Mouse (Mus musculus): ENCODE measurements around the gene Tnnt3. TPM values are rescaled to one million over a fixed set of nuclear protein-coding genes. Genes with fewer than 3 reads are reported as not detected.
A peak's percentile ranks its signal among the peaks of the same experiment; 100 is the strongest.

Gene Tnnt3
- polyA plus RNA-seq, 1 experiment from 2014 or later = 1.6 TPM

- WGBS = 94% methylated on average over 8 of the region's 8 CpGs
- Histone ChIP-seq H3K27me3 (ENCODE audit: control insufficient read depth, insufficient read depth, low read depth, low read length) (no peaks in the 10 kb centered on the region), H3K9ac (ENCODE audit: low read depth, low read length) (no peak overlapping the region), H3K9me3 (replicated peaks; ENCODE audit: control insufficient read depth, low read length, poor library complexity, severe bottlenecking) (no peaks in the 10 kb centered on the region), H3K36me3 (ENCODE audit: control insufficient read depth, insufficient read depth, low read length) (no peaks in the 10 kb centered on the region), H3K4me1 (ENCODE audit: control insufficient read depth, insufficient read depth, low read length) (no peaks in the 10 kb centered on the region), H3K4me2 (ENCODE audit: low read length) (no peak overlapping the region), H3K4me3 (ENCODE audit: low read depth, low read length) (no peak overlapping the region), H3K27ac (ENCODE audit: low read length) (no peak overlapping the region)
- ATAC-seq = no peak
Measured at GRCm38 (mm10) chr7:142493535-142493934, 5.1 kb upstream of the Tnnt3 start.

DNA sequence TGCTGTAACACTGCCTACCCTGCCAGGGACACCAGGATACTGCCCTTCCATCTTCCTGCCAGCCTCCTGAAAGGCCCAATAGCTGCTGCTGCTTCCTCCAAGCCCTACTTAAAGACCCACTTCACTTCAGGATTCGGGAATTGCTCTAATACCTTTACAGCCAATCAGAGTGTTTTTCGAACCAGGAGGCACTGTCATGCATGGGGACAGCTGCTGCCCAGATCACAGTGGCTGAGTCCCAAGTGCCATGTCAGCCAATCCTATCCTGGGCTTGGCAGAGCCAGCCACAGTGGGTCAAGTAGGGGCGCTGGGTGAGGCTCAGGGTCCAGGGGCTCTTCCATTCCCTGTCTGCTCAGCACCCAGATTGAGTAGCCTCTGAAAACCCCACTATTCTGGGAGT, 2.5 kb upstream of the Tnnt3 start:
- Histone ChIP-seq H3K4me2 (ENCODE audit: low read length) (no peak overlapping the region), H3K9ac (ENCODE audit: low read depth, low read length) (no peak overlapping the region), H3K9me3 (replicated peaks; ENCODE audit: control insufficient read depth, low read length, poor library complexity, severe bottlenecking) (no peaks in the 10 kb centered on the region), H3K4me3 (ENCODE audit: low read depth, low read length) (no peak overlapping the region), H3K4me1 (ENCODE audit: control insufficient read depth, insufficient read depth, low read length) (no peaks in the 10 kb centered on the region), H3K27me3 (ENCODE audit: control insufficient read depth, insufficient read depth, low read depth, low read length) (no peaks in the 10 kb centered on the region), H3K27ac (ENCODE audit: low read length) (no peak overlapping the region), H3K36me3 (ENCODE audit: control insufficient read depth, insufficient read depth, low read length) (no peaks in the 10 kb centered on the region)
- ATAC-seq = no peak
- 79% methylated on average over 3 of the region's 3 CpGs for WGBS

GRCm38 (mm10) chr7:142496800-142497199, 1.8 kb upstream of the Tnnt3 start:
- no peaks in the 10 kb centered on the region for H3K36me3 ChIP-seq (ENCODE audit: control insufficient read depth, insufficient read depth, low read length)
- 83% methylated on average over 5 of the region's 5 CpGs for WGBS
- H3K4me2 ChIP-seq (ENCODE audit: low read length) = no peak overlapping the region
- H3K4me1 ChIP-seq (ENCODE audit: control insufficient read depth, insufficient read depth, low read length) = no peaks in the 10 kb centered on the region
- no peak for ATAC-seq
- no peak overlapping the region for H3K4me3 ChIP-seq (ENCODE audit: low read depth, low read length)
- H3K27me3 ChIP-seq (ENCODE audit: control insufficient read depth, insufficient read depth, low read depth, low read length) = no peaks in the 10 kb centered on the region
- no peak overlapping the region for H3K27ac ChIP-seq (ENCODE audit: low read length)
- no peaks in the 10 kb centered on the region for H3K9me3 ChIP-seq (replicated peaks; ENCODE audit: control insufficient read depth, low read length, poor library complexity, severe bottlenecking)
- no peak overlapping the region for H3K9ac ChIP-seq (ENCODE audit: low read depth, low read length)

DNA sequence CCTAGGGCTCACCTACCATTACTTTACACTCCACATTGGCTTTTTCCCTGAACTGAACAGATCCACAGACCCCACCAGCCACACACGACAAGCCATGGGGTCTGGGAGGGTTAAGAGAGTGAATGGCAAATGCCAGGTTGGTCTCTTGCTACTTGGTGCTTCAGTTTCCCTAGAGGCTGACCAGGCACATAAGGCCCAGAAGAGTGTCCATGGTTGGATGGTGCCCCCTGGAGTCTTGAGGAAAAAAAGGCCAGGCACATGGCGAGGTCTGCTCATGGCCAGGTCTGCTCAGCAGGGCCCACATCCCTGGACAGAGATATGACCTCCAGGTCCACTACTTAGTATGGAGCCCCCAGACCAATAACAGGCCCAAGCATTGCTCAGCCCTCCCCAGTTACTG, 861 bp upstream of the Tnnt3 start:
- 80% methylated on average over 2 of the region's 2 CpGs for WGBS
- ATAC-seq = no peak

GRCm38 (mm10) chr7:142499010-142499721, 530 bp downstream of the Tnnt3 start:
- Histone ChIP-seq H3K4me3 (ENCODE audit: low read depth, low read length) (no peak overlapping the region), H3K4me2 (ENCODE audit: low read length) (no peak overlapping the region), H3K27me3 (ENCODE audit: control insufficient read depth, insufficient read depth, low read depth, low read length) (no peaks in the 10 kb centered on the region), H3K9me3 (replicated peaks; ENCODE audit: control insufficient read depth, low read length, poor library complexity, severe bottlenecking) (no peaks in the 10 kb centered on the region), H3K4me1 (ENCODE audit: control insufficient read depth, insufficient read depth, low read length) (no peaks in the 10 kb centered on the region), H3K9ac (ENCODE audit: low read depth, low read length) (no peak overlapping the region), H3K27ac (ENCODE audit: low read length) (no peak overlapping the region), H3K36me3 (ENCODE audit: control insufficient read depth, insufficient read depth, low read length) (no peaks in the 10 kb centered on the region)
- no peak for ATAC-seq
- 79% methylated on average over 5 of the region's 5 CpGs for WGBS

More for the DNA sequence above, 861 bp upstream of the Tnnt3 start:
- H3K4me1 ChIP-seq (ENCODE audit: control insufficient read depth, insufficient read depth, low read length) = no peaks in the 10 kb centered on the region
- H3K9ac ChIP-seq (ENCODE audit: low read depth, low read length) = no peak overlapping the region
- H3K27me3 ChIP-seq (ENCODE audit: control insufficient read depth, insufficient read depth, low read depth, low read length) = no peaks in the 10 kb centered on the region
- H3K4me3 ChIP-seq (ENCODE audit: low read depth, low read length) = no peak overlapping the region
- no peak overlapping the region for H3K4me2 ChIP-seq (ENCODE audit: low read length)
- no peak overlapping the region for H3K27ac ChIP-seq (ENCODE audit: low read length)
- H3K36me3 ChIP-seq (ENCODE audit: control insufficient read depth, insufficient read depth, low read length) = no peaks in the 10 kb centered on the region
- H3K9me3 ChIP-seq (replicated peaks; ENCODE audit: control insufficient read depth, low read length, poor library complexity, severe bottlenecking) = no peaks in the 10 kb centered on the region

DNA sequence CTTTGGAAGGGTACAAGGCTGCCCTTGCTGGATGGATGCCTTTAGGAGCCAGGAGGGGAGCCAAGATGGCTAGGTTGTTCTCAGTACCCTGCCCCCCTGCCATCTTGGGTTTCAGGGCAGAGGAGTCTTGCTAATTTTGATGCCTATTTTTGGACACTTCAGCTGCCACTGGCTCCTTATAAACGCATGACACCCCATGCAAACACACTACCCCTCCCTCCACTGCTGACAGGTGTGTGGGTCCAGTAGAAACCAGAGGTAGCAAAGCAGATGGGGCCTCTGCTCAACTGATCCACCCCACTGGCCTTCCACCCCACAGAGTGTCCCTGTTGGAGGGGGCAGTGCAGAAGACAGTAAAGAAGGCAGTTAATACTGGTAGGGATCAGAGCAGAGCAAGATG, 1.4 kb downstream of the Tnnt3 start:
- Histone ChIP-seq H3K4me2 (ENCODE audit: low read length) (no peak overlapping the region), H3K4me3 (ENCODE audit: low read depth, low read length) (no peak overlapping the region), H3K4me1 (ENCODE audit: control insufficient read depth, insufficient read depth, low read length) (no peaks in the 10 kb centered on the region), H3K27me3 (ENCODE audit: control insufficient read depth, insufficient read depth, low read depth, low read length) (no peaks in the 10 kb centered on the region), H3K36me3 (ENCODE audit: control insufficient read depth, insufficient read depth, low read length) (no peaks in the 10 kb centered on the region), H3K9ac (ENCODE audit: low read depth, low read length) (no peak overlapping the region), H3K9me3 (replicated peaks; ENCODE audit: control insufficient read depth, low read length, poor library complexity, severe bottlenecking) (no peaks in the 10 kb centered on the region), H3K27ac (ENCODE audit: low read length) (no peak overlapping the region)
- 79% methylated on average over 1 of the region's 1 CpGs for WGBS
- no peak for ATAC-seq

DNA sequence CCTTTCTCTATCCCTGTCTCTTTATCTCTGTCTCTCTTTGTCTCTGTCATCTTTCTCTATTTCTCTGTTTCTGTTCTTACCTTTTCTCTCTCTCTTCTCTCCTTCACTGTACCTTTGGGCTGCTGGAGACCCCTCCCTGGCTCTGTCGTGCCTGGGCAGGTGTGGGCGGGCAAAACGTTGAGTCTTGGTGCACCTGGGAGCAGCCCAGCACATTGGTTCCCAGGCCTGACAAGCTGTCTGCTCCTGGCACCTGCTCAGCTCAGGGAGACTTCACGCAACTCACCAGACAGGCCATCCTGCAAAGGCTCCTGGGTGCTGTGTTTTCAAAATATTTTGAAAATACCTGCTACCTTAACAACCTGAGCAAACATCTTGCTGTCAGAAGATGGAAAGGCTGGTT, 4.6 kb downstream of the Tnnt3 start:
- H3K9ac ChIP-seq (ENCODE audit: low read depth, low read length) = no peak overlapping the region
- WGBS = 87% methylated on average over 4 of the region's 4 CpGs
- ATAC-seq = no peak
- no peak overlapping the region for H3K4me2 ChIP-seq (ENCODE audit: low read length)
- H3K9me3 ChIP-seq (replicated peaks; ENCODE audit: control insufficient read depth, low read length, poor library complexity, severe bottlenecking) = no peaks in the 10 kb centered on the region
- H3K4me3 ChIP-seq (ENCODE audit: low read depth, low read length) = no peak overlapping the region
- no peaks in the 10 kb centered on the region for H3K36me3 ChIP-seq (ENCODE audit: control insufficient read depth, insufficient read depth, low read length)
- no peaks in the 10 kb centered on the region for H3K27me3 ChIP-seq (ENCODE audit: control insufficient read depth, insufficient read depth, low read depth, low read length)
- no peak overlapping the region for H3K27ac ChIP-seq (ENCODE audit: low read length)
- H3K4me1 ChIP-seq (ENCODE audit: control insufficient read depth, insufficient read depth, low read length) = peaks cover 10% of the 10 kb centered on the region

GRCm38 (mm10) chr7:142505942-142506341, 7.3 kb downstream of the Tnnt3 start:
- 35% methylated on average over 2 of the region's 2 CpGs for WGBS
- no peak overlapping the region for H3K27ac ChIP-seq (ENCODE audit: low read length)

DNA sequence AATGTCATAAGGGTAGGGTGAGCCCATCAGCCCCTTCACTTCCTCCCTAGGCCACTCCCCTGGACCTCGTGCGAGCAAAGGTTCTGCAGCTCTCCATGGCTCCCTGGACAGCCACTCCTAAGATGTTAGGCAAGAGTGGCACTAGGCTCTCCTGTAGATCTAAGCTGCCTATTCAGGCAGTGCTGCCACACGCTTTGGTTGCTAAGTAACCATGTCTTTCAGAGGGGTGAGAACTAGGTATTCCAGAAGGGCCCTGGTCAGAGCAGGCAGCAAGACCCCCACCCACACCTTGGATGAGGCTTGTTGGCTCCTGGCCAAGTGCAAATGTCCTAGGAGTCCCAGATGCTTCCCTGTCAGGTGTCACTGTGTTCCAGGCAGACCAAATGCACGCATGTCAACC, 7.9 kb downstream of the Tnnt3 start:
- no peak overlapping the region for H3K4me3 ChIP-seq (ENCODE audit: low read depth, low read length)
- no peaks in the 10 kb centered on the region for H3K36me3 ChIP-seq (ENCODE audit: control insufficient read depth, insufficient read depth, low read length)
- peaks cover 14% of the 10 kb centered on the region for H3K4me1 ChIP-seq (ENCODE audit: control insufficient read depth, insufficient read depth, low read length)
- no peak overlapping the region for H3K27ac ChIP-seq (ENCODE audit: low read length)
- no peak overlapping the region for H3K4me2 ChIP-seq (ENCODE audit: low read length)
- H3K27me3 ChIP-seq (ENCODE audit: control insufficient read depth, insufficient read depth, low read depth, low read length) = no peaks in the 10 kb centered on the region
- H3K9ac ChIP-seq (ENCODE audit: low read depth, low read length) = 0 out of 2 replicates have a peak overlapping the region, but pooled peaks have one; percentile 43
- no peaks in the 10 kb centered on the region for H3K9me3 ChIP-seq (replicated peaks; ENCODE audit: control insufficient read depth, low read length, poor library complexity, severe bottlenecking)
- WGBS = 14% methylated on average over 4 of the region's 4 CpGs
- peak; percentile 73 for ATAC-seq

More at GRCm38 (mm10) chr7:142505942-142506341, 7.3 kb downstream of the Tnnt3 start:
- no peaks in the 10 kb centered on the region for H3K27me3 ChIP-seq (ENCODE audit: control insufficient read depth, insufficient read depth, low read depth, low read length)
- no peak overlapping the region for H3K4me2 ChIP-seq (ENCODE audit: low read length)
- ATAC-seq = peak; percentile 39; the same call in 1 of the 2 replicates
- peak overlapping the region; percentile 43; the same call in 1 of the 2 replicates for H3K9ac ChIP-seq (ENCODE audit: low read depth, low read length)
- no peaks in the 10 kb centered on the region for H3K36me3 ChIP-seq (ENCODE audit: control insufficient read depth, insufficient read depth, low read length)
- no peak overlapping the region for H3K4me3 ChIP-seq (ENCODE audit: low read depth, low read length)
- H3K9me3 ChIP-seq (replicated peaks; ENCODE audit: control insufficient read depth, low read length, poor library complexity, severe bottlenecking) = no peaks in the 10 kb centered on the region
- H3K4me1 ChIP-seq (ENCODE audit: control insufficient read depth, insufficient read depth, low read length) = peaks cover 14% of the 10 kb centered on the region

All from midbrain, embryonic 16.5 days (tissue).